Mouse (Mus musculus) liver, embryonic 13.5 days (tissue): ENCODE data around the gene Bcas3. TPM values are rescaled to one million over a fixed set of nuclear protein-coding genes. Genes with fewer than 3 reads are reported as not detected.

Experiments
- ATAC-seq: fragments of 200-750 bp; cut with Nextera tagmentation; 2 replicates; pipeline ENCODE4 v1.8.0; 2017; ENCODE audit warnings: low read depth, mild to moderate bottlenecking, moderate number of reproducible peaks, moderate library complexity
- DNase-seq: peaks from one replicate; pipeline ENCODE4 v3.0.0; 2022
- H3K27ac ChIP-seq: fragments of 300-500 bp; sonication (generic); 2 replicates; pipeline ENCODE4 v1.5.1; 2015; ENCODE audit warnings: moderate library complexity, mild to moderate bottlenecking, inconsistent platforms
- H3K27me3 ChIP-seq: fragments of 300-500 bp; sonication (generic); 2 replicates; pipeline ENCODE4 v1.6.1; 2015; ENCODE audit warnings: mild to moderate bottlenecking, inconsistent platforms
- H3K36me3 ChIP-seq: fragments of 300-500 bp; sonication (generic); 2 replicates; pipeline ENCODE4 v1.6.1; 2015; ENCODE audit warnings: mild to moderate bottlenecking, inconsistent platforms
- H3K4me1 ChIP-seq: fragments of 300-500 bp; sonication (generic); replicated peaks from 2 replicates; pipeline ENCODE4 v1.6.1; 2015; ENCODE audit warnings: inconsistent platforms
- H3K4me2 ChIP-seq: fragments of 300-500 bp; sonication (generic); 2 replicates; pipeline ENCODE4 v1.6.1; 2015; ENCODE audit warnings: inconsistent platforms, mild to moderate bottlenecking, moderate library complexity
- H3K4me3 ChIP-seq: fragments of 300-500 bp; sonication (generic); replicated peaks from 2 replicates; pipeline ENCODE4 v1.5.1; 2015; ENCODE audit warnings: mild to moderate bottlenecking, inconsistent platforms
- H3K9ac ChIP-seq: fragments of 300-500 bp; sonication (generic); 2 replicates; pipeline ENCODE4 v1.6.1; 2015; ENCODE audit warnings: mild to moderate bottlenecking, inconsistent platforms
- H3K9me3 ChIP-seq: fragments of 300-500 bp; sonication (generic); replicated peaks from 2 replicates; pipeline ENCODE4 v1.6.1; 2016; ENCODE audit warnings: inconsistent platforms
- WGBS: fragments of 180-500 bp; shearing (Covaris S2); methylation state at CpG from one replicate; pipeline ENCODE4 v1.1.7; 2015; ENCODE audit not compliant: insufficient replicate concordance; 5-methylcytosine and 5-hydroxymethylcytosine counted together
- polyA plus RNA-seq: library from polyadenylated mRNA; unstranded; fragments of >200 nt; fragmentation: Nextera tagmentation; extraction: Ambion mirVana; gene quantifications from 2 replicates; pipeline ENCODE4 v1.2.1, GENCODE M21; 2015

Bcas3 gene
- polyA plus RNA-seq, 1 experiment from 2014 or later: 13.6 TPM

DNA sequence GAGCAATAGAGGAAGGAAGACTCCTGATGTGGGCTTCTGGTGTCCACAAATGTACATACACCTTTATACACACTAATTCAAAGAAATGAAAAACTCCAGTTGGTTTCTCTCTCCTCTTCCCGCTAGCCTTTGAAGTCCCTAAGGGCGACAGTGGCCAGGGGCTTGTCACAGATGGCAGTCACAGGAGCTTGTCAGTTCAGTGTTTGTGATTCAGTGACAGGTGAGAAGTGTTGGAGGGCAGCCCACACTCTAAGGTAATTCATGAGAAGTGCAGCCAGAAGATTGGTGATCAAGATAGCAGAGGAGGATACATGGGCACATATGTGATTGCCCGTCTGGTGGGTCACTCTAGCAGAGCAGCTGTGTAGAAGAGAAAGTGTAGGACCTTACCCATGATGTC lies 196.7 kb downstream of the Bcas3 start:
- Histone ChIP-seq H3K4me1 (peaks cover 3% of the 10 kb centered on the region), H3K27me3 (no peaks in the 10 kb centered on the region), H3K4me2 (no peak overlapping the region), H3K36me3 (no peaks in the 10 kb centered on the region), H3K27ac (no peak overlapping the region), H3K9ac (no peak overlapping the region), H3K4me3 (no peak overlapping the region), H3K9me3 (no peaks in the 10 kb centered on the region)
- ATAC-seq (no peak), DNase-seq (no peak)
- WGBS: 75% methylated on average over 3 of the region's 3 CpGs

DNA sequence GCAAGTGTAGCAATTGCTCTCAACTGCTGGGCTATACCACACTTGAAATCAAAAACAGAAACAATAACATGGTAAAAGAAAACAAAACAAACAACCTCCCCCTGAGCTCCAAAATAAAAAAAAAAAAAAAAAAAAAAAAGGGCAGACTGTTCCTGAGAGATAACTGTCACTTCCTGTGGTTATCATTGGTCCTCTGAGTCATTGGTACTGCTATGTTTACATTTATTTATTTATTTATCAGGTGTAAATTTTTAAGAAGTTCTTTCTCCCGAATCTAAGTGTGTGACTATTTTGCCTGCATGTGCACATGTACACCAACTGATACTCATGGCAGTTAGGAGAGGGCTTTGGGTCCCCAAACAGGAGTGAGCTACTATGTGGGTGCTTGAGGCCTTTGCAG lies 202.1 kb downstream of the Bcas3 start:
- WGBS: 12% methylated on average over 1 of the region's 1 CpGs
- no peak overlapping the region for H3K4me2 ChIP-seq

DNA sequence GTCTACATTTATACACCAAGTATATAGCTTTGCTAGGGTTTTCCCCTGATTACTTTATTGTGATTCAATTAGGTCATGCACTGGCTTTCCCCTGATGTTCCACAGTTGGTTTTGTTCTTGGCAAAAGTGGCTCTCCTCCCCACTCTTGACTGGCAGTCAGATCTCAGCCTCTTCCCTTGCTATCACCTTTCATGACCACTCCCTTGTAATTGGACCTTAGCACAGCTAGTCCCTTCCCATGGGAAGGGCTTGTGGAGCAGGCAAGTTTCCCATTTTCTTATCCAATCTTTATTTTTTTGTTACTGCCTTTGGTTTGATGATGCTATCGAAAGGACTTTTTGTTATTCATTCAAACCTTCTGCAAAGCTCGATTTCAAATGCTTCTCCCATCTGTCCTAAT lies 202.8 kb downstream of the Bcas3 start:
- no peaks in the 10 kb centered on the region for H3K27me3 ChIP-seq
- H3K4me3 ChIP-seq: no peak overlapping the region
- no peaks in the 10 kb centered on the region for H3K9me3 ChIP-seq
- WGBS: 68% methylated on average over 2 of the region's 2 CpGs
- DNase-seq (no peak), ATAC-seq (no peak)
- no peak overlapping the region for H3K4me2 ChIP-seq
- H3K9ac ChIP-seq: no peak overlapping the region
- no peak overlapping the region for H3K27ac ChIP-seq
- peaks cover 15% of the 10 kb centered on the region for H3K4me1 ChIP-seq
- H3K36me3 ChIP-seq: no peaks in the 10 kb centered on the region

More for the DNA sequence above, 202.1 kb downstream of the Bcas3 start:
- H3K27ac ChIP-seq: no peak overlapping the region; the same call in 1 of the 2 replicates
- H3K27me3 ChIP-seq: no peaks in the 10 kb centered on the region
- H3K36me3 ChIP-seq: no peaks in the 10 kb centered on the region
- no peak overlapping the region for H3K4me3 ChIP-seq
- no peak overlapping the region for H3K9ac ChIP-seq
- no peaks in the 10 kb centered on the region for H3K9me3 ChIP-seq
- ATAC-seq (no peak), DNase-seq (no peak)
- peaks cover 15% of the 10 kb centered on the region for H3K4me1 ChIP-seq

DNA sequence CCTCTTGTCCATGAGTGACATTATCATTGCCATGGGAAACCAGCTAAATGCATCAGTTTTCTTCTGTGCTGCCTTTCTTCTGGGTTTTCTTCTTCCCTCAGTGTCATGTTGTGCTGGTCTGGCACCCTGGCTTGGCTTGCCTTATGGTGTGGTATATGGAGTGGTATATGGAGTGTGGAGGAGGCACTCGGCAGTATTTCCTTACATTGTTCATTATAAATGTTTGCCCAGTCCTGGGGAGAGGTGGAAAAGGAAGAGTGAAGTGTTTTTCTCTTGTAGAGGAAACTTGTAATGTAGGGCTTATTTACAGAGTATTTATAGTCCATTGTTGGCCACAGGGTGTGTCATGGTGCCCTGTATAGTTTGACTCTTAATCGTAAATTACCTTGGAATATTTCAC lies 212.1 kb downstream of the Bcas3 start:
- no peaks in the 10 kb centered on the region for H3K9me3 ChIP-seq
- WGBS: 48% methylated on average over 2 of the region's 2 CpGs
- H3K4me3 ChIP-seq: no peak overlapping the region
- H3K36me3 ChIP-seq: no peaks in the 10 kb centered on the region
- H3K9ac ChIP-seq: no peak overlapping the region
- ATAC-seq (no peak), DNase-seq (no peak)
- H3K4me2 ChIP-seq: no peak overlapping the region
- no peaks in the 10 kb centered on the region for H3K4me1 ChIP-seq
- no peaks in the 10 kb centered on the region for H3K27me3 ChIP-seq
- no peak overlapping the region for H3K27ac ChIP-seq

DNA sequence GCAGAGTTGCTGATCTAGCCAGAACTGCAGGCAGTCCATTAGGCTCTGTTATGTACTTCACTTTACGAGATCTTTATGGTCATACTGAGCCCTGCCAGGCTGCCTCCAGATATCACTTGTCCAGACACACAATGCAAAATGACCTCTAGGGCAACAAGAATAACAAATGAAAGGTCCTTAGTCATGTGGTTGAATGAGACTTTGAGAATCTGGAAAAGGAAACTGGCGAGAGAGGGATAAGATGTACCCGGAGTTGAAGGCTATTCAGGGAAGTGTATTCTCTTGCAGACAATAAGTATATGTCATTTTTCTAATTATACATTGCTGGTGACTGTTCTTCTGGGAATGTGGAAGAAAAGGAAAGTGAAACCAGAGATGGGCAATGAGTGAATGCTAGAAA lies 218.1 kb downstream of the Bcas3 start:
- ATAC-seq (no peak), DNase-seq (no peak)
- Histone ChIP-seq H3K9ac (no peak overlapping the region), H3K9me3 (no peaks in the 10 kb centered on the region), H3K27me3 (no peaks in the 10 kb centered on the region), H3K27ac (no peak overlapping the region), H3K4me1 (peaks cover 15% of the 10 kb centered on the region), H3K4me3 (no peak overlapping the region), H3K36me3 (no peaks in the 10 kb centered on the region), H3K4me2 (no peak overlapping the region)
- WGBS: 67% methylated on average over 3 of the region's 3 CpGs

DNA sequence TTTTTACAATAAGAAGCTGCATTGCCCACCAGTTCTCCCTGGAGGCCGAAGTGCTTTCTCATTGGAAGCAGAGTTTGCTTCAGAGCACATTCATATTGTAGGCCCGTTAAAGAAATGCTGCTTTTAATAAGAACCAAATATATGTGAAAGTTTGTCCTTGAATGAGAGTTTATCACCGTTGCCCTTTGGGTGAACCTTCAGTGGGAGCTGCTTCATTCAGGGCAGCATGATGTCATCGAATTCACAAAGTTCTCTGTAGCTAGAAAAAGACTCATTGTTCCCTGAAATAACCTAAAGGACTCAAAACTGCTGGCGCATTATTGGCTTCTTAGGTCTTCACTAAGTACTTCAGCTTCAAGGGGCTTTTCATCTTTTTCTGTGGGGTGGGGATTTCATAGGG lies 219.0 kb downstream of the Bcas3 start:
- Histone ChIP-seq H3K27ac (no peak overlapping the region), H3K4me2 (no peak overlapping the region), H3K27me3 (no peaks in the 10 kb centered on the region), H3K9ac (no peak overlapping the region), H3K36me3 (no peaks in the 10 kb centered on the region), H3K4me1 (peaks cover 15% of the 10 kb centered on the region), H3K4me3 (no peak overlapping the region), H3K9me3 (no peaks in the 10 kb centered on the region)
- DNase-seq (no peak), ATAC-seq (no peak)
- 59% methylated on average over 5 of the region's 5 CpGs for WGBS

DNA sequence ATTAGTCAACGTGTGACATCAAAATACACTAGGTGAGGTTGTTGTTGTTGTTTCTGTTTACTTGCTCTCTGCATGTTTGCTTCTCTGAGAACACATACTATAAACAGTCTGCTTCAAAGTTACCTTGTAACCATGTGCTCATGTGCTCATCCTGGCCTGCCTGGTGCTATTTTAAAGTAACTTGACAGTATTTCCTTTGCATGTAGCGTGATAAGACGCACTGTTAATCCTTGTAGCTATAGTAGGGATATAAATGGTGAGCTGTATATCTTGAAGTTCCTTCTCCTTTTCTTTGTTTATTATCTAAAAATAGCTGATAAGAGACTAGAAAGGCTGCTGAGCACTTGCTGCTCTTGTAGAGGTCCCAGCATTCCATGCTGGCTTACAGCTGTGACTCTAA lies 219.6 kb downstream of the Bcas3 start:
- H3K9ac ChIP-seq: no peak overlapping the region
- H3K27ac ChIP-seq: no peak overlapping the region
- no peaks in the 10 kb centered on the region for H3K9me3 ChIP-seq
- DNase-seq (no peak), ATAC-seq (no peak)
- no peak overlapping the region for H3K4me3 ChIP-seq
- no peaks in the 10 kb centered on the region for H3K36me3 ChIP-seq
- 38% methylated on average over 3 of the region's 3 CpGs for WGBS
- H3K4me1 ChIP-seq: peaks cover 15% of the 10 kb centered on the region
- H3K27me3 ChIP-seq: no peaks in the 10 kb centered on the region
- no peak overlapping the region for H3K4me2 ChIP-seq

DNA sequence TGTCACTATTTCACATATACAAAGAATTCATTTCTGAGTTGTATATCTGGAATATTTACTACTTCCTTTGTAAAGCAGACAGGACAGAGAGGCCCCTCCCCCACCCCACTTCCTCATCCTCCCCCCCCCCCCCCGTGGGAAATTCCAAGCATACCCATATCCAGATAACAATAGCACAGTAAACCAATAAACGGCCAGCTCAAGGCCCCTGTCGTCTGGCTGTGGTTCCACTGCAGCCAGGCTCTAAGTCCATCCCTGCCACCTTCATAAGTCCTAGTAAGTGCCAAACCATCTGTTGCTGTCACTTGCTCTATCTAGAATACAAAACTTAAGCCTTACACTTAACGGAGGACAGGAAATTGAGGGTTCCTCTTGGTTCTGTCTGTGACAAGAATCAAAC lies 221.5 kb downstream of the Bcas3 start:
- DNase-seq (no peak), ATAC-seq (no peak)
- WGBS: 2% methylated on average over 4 of the region's 4 CpGs
- no peak overlapping the region for H3K27ac ChIP-seq
- H3K27me3 ChIP-seq: no peaks in the 10 kb centered on the region
- H3K9me3 ChIP-seq: no peaks in the 10 kb centered on the region
- H3K4me2 ChIP-seq: no peak overlapping the region
- no peaks in the 10 kb centered on the region for H3K36me3 ChIP-seq
- H3K9ac ChIP-seq: no peak overlapping the region
- H3K4me1 ChIP-seq: peaks cover 15% of the 10 kb centered on the region
- no peak overlapping the region for H3K4me3 ChIP-seq

DNA sequence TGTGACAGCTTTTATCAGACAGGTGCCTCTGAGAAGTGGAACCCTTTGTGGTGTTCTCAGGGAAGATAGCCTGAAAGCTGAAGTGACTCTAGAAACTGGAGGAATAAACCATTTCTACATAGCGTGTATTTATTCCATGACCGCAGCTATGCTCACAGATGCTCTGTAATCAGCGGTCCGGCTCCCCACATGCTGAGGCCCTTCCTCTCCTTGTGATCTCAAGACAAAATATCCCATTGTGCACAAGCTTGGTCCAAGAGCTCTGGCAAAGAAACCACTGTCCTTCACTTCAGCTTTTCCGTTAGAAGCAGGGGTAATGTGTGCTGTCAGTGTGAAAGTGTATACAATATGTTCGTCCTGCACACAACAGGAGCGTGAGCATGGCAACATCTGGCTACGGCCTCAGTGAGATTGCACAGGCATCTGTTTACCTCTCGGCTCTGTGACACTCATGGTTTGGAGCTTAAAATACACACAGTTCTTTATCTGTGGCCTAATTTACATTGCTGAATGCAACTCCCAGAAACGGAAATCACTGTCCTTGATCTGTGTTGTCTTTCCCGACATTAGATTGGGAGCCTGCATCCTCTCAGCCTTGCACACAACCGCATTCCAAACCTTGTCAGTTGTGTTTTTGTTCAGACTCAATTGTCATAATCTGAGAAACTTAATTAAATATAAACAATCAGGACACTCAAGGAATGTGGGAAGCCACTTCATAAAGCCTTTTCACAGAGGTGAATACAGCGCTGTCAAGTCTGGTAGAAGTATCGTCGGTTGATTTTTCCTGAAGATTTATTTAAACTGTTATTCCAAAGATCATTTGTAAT lies 225.1 kb downstream of the Bcas3 start:
- no peaks in the 10 kb centered on the region for H3K36me3 ChIP-seq
- H3K4me2 ChIP-seq: no peak overlapping the region
- ATAC-seq (no peak), DNase-seq (no peak)
- H3K27me3 ChIP-seq: no peaks in the 10 kb centered on the region
- no peak overlapping the region for H3K27ac ChIP-seq
- WGBS: 70% methylated on average over 15 of the region's 15 CpGs
- no peaks in the 10 kb centered on the region for H3K9me3 ChIP-seq
- no peak overlapping the region for H3K9ac ChIP-seq
- no peak overlapping the region for H3K4me3 ChIP-seq
- no peaks in the 10 kb centered on the region for H3K4me1 ChIP-seq

DNA sequence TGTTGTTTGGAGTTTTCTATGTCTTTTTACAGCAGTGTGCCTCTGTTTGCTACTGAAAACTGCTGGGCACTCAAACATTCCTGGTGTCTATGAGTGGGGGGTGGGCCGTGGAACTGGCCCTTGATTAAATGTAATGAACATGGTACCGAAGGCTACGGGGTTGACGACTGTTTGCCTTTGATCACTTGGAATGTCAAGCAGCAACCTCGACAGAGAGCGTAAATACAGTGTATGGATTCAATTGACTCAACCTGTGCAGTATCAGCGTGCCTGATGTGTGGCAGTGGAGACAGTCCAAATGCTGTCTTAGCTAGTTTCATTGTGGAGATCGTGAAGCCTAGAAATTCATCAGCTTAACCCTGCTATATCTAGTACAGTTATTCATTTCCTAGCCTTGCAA lies 231.1 kb downstream of the Bcas3 start:
- Histone ChIP-seq H3K4me2 (no peak overlapping the region), H3K9ac (no peak overlapping the region), H3K27ac (no peak overlapping the region), H3K36me3 (no peaks in the 10 kb centered on the region), H3K9me3 (no peaks in the 10 kb centered on the region), H3K27me3 (no peaks in the 10 kb centered on the region), H3K4me1 (no peaks in the 10 kb centered on the region), H3K4me3 (no peak overlapping the region)
- WGBS: 73% methylated on average over 8 of the region's 8 CpGs
- DNase-seq: no peak
- ATAC-seq: no peak

DNA sequence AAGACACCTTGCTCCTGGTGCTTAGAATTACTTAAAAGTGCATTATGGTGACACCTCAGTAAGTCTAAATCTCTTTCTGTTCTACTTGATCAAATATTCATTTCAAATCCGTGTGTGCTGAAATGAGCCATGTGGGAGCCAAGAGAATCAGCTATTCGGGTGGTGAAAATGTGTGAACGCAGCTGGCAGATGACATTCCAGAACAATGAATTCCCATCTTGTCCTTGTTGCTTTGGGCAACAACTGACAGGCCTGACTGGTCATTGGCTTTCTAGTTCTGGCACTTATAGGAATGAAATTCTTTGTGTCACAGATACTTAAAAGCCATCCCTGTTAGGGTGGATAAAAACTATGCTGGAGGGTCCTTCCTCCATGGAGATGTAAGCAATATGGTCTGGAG lies 240.7 kb downstream of the Bcas3 start:
- H3K9ac ChIP-seq: no peak overlapping the region

DNA sequence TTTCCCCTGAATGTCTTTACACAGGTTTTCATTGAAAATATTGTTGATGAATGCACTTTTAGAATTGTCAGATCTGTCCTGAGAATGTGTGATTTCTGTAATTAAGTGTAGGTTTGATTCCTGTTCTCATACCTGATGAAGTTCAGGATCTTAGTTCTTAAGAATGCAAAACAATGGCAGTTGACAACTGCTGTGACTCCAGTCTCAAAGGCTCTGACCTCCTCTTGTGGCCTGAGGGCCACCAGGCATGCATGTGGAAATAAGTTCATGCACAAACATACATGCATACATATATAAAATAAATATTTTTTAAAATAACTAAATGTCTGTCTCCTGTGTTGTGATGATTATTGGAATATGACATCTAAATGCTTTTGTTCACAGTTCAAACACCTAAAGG lies 246.3 kb downstream of the Bcas3 start:
- no peak for ATAC-seq
- DNase-seq: no peak

More for the DNA sequence above, 240.7 kb downstream of the Bcas3 start:
- Histone ChIP-seq H3K9me3 (no peaks in the 10 kb centered on the region), H3K4me3 (no peak overlapping the region), H3K27me3 (no peaks in the 10 kb centered on the region), H3K27ac (no peak overlapping the region), H3K4me2 (no peak overlapping the region), H3K36me3 (no peaks in the 10 kb centered on the region), H3K4me1 (no peaks in the 10 kb centered on the region; the same call in 1 of the 2 replicates)
- WGBS: 79% methylated on average over 3 of the region's 3 CpGs
- DNase-seq: no peak
- ATAC-seq: no peak

More for the DNA sequence above, 246.3 kb downstream of the Bcas3 start:
- Histone ChIP-seq H3K4me3 (no peak overlapping the region), H3K4me2 (no peak overlapping the region), H3K9me3 (no peaks in the 10 kb centered on the region), H3K27me3 (no peaks in the 10 kb centered on the region), H3K4me1 (no peaks in the 10 kb centered on the region; the same call in 1 of the 2 replicates), H3K36me3 (no peaks in the 10 kb centered on the region), H3K27ac (no peak overlapping the region), H3K9ac (no peak overlapping the region)
